Mouse (Mus musculus): Measurements from ENCODE around the gene Ern2.

DNA sequence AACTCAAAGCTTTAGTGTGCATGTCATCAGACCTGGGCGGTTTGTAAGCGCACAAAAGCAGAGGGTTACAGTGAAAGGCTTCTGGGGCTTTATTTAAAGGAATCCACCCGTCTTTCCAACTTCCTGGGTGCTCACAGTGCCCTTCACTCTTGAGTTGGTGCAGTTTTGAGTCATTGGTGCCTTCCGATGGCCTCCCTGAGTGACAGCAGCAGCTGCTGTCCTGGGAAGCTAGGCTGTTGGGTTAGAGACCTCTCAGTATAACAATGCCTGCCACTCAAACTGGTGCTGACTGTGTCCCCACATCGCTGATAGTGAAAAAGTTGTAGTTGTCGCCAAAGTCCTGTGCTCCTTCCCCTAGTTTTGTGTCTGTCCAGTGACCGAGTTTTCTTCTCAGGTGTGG lies 18.8 kb downstream of the Ern2 start:
- TF ChIP-seq GATA1 (IDR thresholded peaks at IDR 0.05; ENCODE audit: low read length) (no peak), TAL1 (IDR thresholded peaks at IDR 0.05; ENCODE audit: low read length) (no peak)
